Mouse (Mus musculus) adrenal gland, postnatal 4 days (tissue): ENCODE measurements around the gene Kcnn3. TPM values are rescaled to one million over a fixed set of nuclear protein-coding genes. Genes with fewer than 3 reads are reported as not detected.
A peak's percentile ranks its signal among the peaks of the same experiment; 100 is the strongest.

Experiments used
- DNase-seq, 2 experiments: peaks; one replicate each; pipeline ENCODE4 v3.0.0; 2021 to 2022; ENCODE audit warnings: low spot score in 2 of 2, mixed read lengths in 2 of 2
- total RNA-seq, 2 experiments: library from RNA; stranded (reverse); gene quantifications; 2 replicates each; pipeline ENCODE4 v1.2.3; 2021

Gene Kcnn3
- total RNA-seq, 2 experiments from 2014 or later: 6.6 to 7.2 TPM

DNA sequence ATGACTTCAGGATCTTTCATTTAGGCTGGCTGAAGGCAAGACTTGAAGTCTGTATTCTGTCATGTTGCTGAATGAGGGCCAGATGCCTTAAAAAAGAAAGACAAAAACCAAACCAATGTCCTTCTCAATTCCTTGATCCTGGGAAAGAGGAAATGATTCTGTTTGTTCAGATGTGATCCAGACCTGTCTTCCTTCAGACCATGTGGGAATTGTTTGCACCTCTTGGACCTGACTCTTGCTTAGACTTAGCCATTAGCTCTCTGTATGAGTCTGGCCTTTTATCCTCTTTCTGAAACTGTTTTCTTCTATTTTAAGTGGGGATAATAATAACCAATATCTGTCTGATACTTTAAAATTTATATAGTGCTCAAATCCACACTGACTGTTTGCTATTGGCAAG is 138.5 kb downstream of the Kcnn3 start:
- no peak for DNase-seq

DNA sequence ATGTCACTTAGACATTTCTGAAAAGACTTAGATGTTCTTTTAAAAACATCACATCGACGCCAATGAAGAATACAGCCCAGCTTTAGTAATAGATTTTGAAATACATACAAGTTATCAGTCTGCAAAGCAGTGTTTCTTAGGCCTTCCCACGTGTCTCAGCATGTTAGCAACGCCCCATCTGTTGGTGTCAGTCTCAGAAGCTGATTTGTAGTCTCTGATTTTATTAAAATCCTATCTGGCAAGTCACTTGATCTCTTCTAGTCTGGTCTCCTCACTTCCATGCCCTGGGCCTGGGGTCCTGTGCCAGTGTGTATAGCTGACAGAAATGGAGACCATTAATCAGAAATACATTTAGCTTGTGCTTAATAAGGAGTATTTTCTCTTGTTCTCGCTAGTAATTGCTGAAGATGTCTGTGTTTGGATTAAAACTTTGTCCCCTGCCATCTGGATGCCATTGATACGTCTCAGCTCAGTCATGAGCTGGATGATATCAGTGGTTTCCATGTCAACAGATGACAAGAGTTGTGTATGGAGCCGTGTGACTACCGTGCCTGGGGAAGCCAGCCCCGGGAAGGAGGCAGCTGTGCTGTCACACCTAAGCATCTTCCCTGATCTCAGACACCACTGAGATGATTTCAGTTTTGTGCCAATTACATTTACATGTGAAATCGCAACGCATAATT is 140.1 kb downstream of the Kcnn3 start:
- DNase-seq: no peak

DNA sequence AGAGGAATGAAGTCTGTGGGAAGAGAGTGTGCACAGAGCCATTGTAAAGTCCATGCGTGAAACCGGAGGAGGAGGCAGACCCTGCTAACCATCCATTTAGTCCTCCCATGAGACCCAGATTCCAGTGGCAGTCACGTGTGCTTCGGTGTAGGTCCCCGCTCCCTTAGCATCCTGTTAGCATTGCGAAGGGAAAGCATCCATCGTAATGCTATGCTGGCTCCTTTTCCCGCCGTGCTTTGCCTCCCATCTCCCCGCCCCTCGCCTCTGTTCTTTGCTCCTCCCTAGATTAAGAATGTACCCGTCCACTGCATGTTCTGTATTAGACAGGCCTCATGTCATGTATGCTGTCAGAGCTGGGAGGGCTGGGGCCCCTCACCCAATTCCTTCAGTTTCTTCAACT is 144.8 kb downstream of the Kcnn3 start:
- no peak for DNase-seq

DNA sequence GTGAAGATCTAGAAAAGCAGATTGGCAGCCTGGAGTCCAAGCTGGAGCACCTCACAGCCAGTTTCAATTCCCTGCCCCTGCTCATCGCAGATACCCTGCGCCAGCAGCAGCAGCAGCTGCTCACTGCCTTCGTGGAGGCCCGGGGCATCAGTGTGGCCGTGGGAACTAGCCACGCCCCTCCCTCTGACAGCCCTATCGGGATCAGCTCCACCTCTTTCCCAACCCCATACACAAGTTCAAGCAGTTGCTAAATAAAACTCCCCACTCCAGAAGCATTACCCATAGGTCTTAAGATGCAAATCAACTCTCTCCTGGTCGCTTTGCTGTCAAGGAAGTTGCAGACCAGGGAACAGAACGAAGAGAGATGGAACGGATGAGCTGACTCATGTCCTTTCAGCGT is 147.2 kb downstream of the Kcnn3 start:
- no peak for DNase-seq

DNA sequence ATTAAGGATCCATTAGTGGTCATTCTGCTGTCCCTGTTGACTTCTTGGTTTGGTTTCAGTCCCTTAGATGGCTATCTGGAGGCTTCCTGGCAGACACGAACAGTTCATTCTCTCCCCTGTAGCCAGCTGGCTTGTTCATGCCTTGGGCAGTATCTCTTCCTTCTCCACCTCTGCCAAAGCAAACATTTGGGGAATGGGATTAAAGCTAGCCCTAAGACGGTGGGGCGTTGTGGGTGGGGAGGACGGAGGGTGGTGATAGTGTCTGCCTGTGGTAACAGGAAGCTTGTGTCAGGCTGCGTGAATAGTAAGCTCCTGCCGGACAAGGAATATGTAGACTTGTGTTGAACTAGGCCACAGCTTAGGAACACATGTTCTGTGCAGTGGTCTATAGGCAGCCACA is 151.4 kb downstream of the Kcnn3 start:
- DNase-seq: no peak

DNA sequence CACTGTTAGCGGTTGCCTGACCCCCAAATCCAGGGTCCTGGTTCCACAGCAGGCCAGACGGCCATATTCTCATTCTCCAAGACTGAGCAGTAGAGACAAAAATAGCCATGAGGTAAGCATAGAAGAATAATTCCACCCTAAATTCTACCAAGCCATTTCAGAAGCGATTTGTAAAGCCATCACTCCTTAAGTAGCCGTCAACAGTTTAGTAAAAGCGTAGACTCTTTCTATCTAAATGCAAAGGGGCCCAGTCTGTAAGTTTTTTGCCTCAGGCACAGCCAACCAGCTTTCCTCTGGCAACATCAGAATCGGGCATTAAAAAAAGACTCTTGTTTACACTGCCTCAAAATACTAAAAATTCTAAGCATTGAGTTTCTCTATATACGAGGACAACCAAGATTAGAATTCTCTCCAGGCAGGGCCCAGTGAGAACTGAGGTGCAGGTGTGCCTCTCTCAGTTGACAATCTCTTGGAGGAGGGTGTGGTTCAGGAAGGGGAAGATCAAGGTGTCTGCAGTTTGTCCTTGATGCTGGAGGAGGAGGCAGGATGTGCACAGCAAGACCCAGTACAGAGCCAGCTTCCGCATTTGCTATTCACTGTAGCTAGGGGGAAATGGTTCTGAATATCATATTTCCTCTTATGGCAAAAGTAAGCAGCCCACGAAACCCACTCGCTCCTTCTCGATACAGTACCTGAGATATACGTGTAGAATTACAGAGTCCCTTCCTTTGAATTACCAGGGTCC is 152.8 kb downstream of the Kcnn3 start:
- no peak for DNase-seq

DNA sequence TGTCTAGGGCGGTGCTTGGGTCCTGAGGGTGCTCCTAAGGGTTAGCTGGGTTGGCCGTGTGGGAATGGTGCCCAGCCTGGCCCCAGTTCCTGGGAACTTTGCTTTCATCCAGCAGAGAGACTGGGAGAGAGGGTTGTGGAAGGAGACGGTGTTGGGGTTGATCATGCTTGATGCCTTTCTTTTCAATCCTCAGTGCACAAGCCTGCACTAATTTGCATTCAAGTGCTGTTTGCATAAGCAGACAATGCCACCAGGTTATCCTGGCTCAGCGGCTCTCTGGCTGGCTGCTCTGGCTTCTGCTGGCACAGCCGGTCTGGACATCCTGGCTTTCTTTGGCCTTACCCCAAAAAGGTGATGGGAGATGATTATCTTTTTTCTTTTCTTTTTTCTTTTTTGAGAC is 157.7 kb downstream of the Kcnn3 start:
- DNase-seq: no peak

DNA sequence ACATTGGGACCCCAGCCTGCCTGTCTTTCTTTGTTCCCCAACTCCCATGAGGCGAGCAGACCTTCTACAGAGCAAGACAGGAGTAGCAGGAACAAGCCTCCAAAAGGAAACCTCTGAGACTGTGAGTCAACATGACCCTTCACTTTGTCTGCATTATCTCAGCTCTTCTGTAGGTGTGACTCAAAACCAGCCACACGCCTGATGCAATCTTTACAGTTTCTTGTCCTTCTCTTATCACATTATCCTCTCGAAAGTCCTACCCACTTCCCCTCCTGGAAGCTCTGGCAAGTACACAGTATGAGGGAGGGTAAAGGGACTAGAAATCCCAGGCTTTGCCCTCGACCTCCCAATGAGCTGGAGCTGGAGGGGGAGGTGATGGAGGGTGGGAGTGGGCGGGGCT is 166.1 kb downstream of the Kcnn3 start:
- no peak for DNase-seq

DNA sequence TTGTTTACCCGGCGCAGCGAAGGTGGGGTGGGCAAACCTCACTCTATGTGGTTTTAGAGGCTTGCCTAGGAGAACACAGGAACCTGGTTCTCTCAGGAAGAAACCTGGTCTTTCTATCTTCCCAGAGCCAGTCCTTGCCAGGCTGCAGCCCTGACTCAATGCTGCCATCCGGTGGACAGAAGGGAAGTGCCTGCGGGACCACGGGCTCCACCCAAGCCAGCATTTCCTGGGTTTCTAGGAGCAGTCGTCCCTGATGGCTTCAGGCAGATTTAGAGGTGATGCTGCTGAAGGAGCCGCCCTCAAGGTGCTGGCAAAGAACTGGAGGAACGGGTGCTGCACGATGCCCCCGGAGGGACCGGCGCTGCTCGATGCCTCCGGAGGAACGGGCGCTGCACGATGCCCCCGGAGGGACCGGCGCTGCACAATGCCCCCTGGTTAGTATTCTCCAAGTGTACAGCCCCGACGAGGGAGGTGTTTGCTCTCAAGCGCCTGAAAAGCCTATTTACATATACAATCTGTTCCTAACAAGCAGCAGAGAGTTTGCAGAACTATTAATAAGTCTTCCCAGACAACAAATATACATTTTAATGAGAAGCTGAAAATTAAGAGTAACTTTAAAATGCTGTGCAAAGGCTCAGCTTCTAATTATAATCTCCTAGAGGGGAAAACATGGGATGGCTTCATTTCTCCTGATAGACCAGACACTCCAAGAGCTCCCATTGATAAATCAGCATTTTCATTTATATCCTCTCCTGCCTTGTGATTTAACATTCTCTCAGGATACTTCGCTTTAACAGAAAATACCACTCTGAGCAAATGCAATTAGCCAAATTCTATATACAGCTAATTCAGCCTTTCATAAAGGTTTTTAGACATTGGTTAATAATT is 169.0 kb downstream of the Kcnn3 start:
- peak; percentile 60 to 76 for DNase-seq

DNA sequence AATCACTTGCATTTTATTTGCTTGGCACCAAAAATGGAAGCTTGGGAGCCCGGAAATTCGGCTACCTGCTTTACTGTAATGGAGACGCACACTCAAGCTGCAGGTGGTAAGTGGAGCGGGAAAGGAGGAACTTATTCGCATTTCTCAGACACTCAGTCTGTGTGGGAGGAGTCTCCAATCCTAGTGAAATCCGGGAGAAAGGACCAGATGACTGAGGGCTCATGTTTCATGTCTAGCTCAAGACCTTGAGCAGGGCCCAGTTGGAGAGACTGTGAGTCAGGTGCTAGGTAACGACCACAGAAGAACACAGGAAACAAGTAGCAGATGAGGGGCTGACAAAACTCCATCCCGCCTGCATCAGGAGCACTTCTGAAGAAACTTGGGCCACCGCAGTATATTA is 171.8 kb downstream of the Kcnn3 start:
- DNase-seq: no peak

DNA sequence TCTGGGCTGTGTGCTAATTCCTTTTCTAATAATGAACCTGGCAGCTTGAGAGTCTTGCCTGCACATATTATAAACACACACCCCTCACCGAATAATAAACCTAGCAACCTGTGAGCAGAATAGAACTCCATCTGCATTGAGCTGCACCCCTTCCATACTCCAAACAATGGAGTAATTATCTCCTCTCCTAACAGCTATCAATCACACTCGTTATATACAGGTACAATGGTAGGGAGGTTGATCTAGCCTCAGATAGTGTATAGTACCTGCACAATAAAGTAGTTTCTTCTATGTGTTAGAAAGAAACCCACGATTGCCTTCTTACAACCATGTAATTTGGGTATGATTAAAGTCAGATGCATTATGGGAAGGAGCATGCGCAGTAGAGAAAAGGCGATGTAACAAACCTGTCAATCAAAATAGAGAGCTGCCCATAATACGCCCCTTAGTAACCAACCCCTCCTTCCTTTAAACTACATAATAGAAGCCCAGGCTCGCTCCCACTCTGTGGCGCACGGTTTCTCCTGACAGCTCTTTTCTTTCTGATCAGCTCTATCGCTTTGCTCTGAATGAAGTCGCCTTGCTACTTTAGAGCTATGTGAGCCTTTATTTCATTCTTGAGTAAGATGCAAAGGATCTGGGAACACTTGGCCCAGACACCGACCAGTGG is 176.3 kb downstream of the Kcnn3 start:
- DNase-seq: no peak

DNA sequence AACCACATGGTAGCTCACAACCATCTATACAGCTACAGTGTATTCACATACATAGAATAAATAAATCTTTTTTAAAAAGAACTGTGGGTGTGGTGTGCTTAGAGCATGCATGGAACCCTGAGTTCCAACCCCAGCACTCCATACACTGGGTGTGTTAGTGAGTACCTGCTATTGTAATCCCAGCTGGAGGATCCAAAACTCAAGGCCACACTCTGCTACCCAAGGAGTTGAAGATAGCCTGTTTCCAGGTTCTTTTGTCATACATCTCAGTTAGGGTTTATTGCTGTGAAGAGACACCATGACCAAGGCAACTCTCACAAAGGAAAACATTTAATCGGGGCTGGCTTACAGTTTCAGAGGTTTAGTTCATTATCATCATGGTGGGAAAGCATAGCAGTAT is 179.0 kb downstream of the Kcnn3 start:
- DNase-seq: no peak

DNA sequence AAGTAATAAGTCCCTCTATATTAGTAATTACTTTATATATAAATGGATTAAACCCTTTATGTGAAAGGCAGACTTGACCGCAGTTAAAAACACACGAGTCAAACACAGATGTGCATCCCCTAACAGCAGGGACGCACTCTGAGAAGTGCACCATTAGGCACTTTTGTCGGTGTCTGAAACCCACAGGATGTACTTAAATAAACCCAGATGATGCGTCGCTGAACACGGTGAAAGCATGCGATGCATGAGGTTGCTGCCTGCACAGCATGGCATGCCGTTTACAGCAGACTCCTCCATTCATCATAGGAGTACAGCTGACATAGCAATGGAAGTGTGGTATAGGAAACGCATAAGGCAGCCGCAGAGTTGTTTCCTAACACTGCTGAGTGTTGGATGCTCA is 180.5 kb downstream of the Kcnn3 start:
- DNase-seq: no peak

DNA sequence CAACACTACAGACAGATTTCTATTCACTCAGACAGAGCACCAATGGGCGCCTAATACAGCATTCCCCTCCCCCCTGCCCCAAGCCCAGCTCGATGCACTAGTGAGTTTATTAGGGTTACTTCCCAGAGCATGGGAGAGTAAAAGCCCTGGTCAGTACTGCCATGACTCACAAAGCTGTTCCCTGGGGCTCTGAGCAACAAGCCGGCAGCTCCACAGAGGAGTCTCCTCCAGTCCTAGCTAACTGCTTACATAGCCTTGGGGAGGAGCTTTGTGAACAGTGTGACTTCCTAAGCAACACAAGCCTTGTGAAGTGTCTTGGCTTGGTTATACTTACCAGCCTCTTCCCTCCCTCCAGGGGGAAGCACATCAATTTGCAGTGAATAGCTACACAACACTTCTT is 183.6 kb downstream of the Kcnn3 start:
- DNase-seq: no peak

DNA sequence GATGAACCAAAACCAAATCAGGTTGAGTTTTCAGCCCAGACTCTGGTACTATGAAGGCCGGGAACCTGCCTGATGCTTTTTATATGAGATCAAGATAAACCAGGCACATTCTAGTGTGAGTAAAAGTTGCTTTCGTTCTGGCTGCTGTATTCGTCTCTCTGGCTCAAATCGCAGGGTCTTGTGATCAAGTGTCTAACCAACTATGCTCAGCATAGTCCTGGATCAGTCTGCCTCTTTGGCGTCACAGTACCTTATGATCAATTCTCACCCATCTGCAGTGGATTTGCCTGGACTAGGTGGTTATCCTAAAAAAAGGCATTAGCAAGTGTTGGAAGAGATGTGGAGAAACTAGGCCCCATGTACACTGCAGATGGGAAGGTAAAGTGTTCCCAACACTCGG is 184.1 kb downstream of the Kcnn3 start:
- DNase-seq: no peak

DNA sequence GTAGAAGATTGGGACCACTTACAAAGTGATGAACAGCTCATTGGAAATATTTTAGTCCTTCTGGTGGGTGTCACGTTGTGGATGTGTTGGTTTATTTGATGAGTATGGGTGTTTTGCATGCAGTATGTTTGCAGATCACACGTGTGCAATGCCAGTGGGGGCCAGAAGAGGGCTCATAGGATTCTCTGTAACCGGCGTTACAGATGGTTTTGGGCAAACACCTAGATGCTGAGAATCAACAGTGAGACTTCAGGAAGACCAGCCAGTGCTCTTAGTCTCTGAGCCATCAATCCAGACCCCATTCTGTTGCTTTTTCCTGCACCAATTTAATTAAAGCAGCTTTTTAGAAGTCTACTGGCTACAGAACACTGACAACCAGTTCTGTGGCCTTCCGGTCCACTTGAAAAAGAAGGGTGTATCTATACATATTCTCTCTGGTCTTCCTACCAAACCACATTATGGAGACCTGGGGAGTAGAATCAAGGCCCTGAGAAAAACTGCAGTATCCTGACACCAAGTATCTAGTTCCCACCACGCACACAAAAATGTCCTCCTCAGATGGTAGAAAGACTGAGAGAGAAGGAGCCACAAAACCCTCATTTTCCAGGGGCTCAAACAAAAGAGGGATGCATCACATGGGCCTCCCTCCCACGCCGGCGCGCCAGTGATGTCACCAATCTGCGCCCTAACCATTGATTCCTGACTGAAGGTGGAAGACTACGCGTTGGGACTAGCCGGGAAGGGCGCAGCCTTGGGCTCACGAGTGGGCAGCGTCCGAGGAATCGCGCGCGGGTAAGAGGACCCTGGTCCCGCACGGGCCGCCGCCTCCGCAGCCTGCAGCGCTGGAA is 194.6 kb downstream of the Kcnn3 start, which contains the start of gene Adar:
TSS of gene Adar (plus strand) at position 664 of the 848 bp plus-strand sequence.
- DNase-seq: peak; percentile 48 to 62

DNA sequence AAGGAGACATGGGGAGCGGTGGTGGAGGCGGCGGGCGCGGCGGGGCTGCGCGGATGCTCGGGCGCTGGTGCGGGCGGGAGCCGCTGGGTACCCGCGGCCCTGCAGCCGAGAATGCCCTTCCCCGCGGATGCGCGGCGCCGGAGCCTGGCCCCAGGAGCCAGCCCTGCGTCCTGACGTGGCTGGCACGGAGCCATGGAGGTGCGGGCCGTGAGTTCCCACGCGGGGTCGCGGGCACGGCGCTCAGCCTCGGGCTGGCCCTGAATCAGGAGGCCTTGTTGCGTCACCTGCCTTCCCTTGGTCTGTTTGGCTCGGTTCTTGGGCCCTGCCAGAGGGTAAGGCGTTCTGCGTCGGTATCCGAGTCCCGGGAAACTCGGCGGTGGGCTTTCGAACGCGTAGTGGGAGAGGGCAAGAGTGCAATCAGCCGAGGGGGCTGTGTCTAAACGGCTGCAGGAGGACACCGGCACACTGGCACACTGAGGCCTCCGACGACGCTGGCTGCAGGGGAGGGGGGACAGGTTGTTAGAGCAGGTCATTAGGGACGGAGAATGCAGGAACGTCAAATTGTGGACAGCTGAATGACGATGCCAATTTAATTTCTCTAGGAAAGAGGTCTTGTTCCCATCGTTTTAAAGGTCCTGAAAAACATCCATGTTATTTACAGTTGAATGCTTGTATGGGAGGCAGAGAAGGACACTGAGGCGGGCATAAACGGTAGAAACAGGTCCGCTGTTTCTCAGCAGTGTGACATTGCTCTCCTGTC is 195.4 kb downstream of the Kcnn3 start:
- peak in 1 of 2 experiments; percentile 8 for DNase-seq

DNA sequence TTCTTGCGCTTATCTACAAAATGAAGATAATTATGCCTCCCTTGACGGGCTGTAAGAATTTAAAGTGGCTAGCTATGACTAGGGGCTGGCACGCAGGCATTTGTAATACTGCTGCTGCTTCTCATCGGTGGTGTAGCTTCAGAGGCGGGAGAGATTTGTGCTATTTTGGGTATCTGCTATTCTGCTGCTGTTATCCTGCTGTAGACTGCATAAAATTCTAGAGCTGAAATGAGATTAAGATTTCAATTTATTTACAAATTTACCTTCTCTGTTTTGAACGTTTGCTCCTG is 195.9 kb downstream of the Kcnn3 start:
- no peak for DNase-seq

DNA sequence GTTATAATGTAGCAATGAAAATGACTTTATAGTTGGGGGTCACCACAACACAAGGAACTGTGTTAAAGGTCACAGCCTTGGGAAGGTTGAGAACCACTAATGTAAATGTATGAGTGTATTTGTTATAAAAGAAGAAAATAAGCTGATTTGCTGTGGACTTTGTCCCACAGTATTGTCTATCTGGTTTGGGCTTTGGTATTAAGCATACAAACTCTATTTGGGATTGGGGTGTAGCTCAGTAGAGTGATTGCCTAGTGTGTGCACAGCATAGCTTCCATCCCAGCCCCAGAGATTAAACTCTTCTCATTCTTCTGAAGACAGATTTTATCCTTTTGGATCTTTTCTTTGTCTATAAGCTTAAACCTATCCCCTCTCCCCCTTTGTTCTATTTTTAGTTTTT is 202.1 kb downstream of the Kcnn3 start:
- DNase-seq: no peak
